Mouse (Mus musculus) cortical plate, adult 2 months (tissue): ENCODE data around the gene Lclat1.

Experiments
- CTCF ChIP-seq: fragments of 200-500 bp; IDR thresholded peaks from 2 replicates; pipeline ENCODE4 v1.5.1; 2011; ENCODE audit warnings: mild to moderate bottlenecking, control low read depth, low read length; ENCODE audit not compliant: insufficient read depth; ENCODE audit errors: extremely low read depth
- POLR2A ChIP-seq: fragments of 200-500 bp; IDR thresholded peaks from 2 replicates; pipeline ENCODE4 v1.6.1; 2011; ENCODE audit warnings: mild to moderate bottlenecking, low read length, control low read depth; ENCODE audit not compliant: insufficient read depth; ENCODE audit errors: extremely low read depth

DNA sequence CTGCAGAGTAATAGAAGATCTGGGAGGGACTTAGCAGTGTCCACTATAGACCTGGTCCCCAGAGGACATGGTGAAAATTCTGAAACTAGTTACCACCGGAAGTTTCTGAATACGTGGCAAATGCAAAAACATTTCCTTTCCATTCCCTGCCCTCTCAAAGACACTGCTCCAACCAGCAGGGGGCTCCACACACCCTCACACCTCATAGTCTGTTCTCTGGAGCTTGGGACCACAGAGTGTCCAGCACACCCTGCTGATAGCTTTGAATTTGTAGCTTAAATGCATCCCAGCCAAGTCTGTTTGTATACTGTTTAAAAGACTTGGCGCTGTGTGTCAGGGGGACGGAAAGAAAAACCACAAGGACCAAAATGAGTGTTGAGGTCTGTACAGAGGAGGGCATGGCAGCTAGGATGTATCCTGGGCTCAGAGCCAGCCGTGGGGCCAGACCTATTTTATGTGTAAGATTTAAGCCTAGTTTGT lies 66.3 kb downstream of the Lclat1 start:
- TF ChIP-seq CTCF (peak; percentile 56), POLR2A (no peak)
